Mouse (Mus musculus): ENCODE measurements at regions not wholly inside any gene's neighbourhood (a gene's known extent, or its start where the extent isn't known, plus 50 kb on each side); places are given as distances from the start of the nearest gene placed in this dataset.

GRCm38 (mm10) chrX:64546141-64546540 is 269.3 kb upstream of the Slitrk4 start:
- peak; percentile 2 to 37 for DNase-seq (ENCODE audit: extremely low spot score in 1 of 2, low spot score in 1 of 2)

GRCm38 (mm10) chrX:64504986-64505385 is 228.2 kb upstream of the Slitrk4 start:
- no peak for DNase-seq (ENCODE audit: extremely low spot score in 1 of 2, low spot score in 1 of 2)

All from frontal cortex, adult 2 months (tissue).